Mouse (Mus musculus) kidney, postnatal 0 days (tissue): ENCODE data around the gene Cd3g. TPM values are rescaled to one million over a fixed set of nuclear protein-coding genes. Genes with fewer than 3 reads are reported as not detected.

Source experiments
- ATAC-seq: fragments of 200-750 bp; cut with Nextera tagmentation; replicated peaks from 2 replicates; pipeline ENCODE4 v1.8.0; 2017; ENCODE audit warnings: low read depth, moderate number of reproducible peaks, moderate TSS enrichment, moderate library complexity; ENCODE audit not compliant: low FRiP score
- DNase-seq: peaks from one replicate; pipeline ENCODE4 v3.0.0-alpha.2; 2016; ENCODE audit warnings: low spot score
- H3K27ac ChIP-seq: fragments of 300-500 bp; sonication (generic); 2 replicates; pipeline ENCODE4 v1.5.1; 2014; ENCODE audit warnings: mild to moderate bottlenecking
- H3K27me3 ChIP-seq: fragments of 300-500 bp; sonication (generic); 2 replicates; pipeline ENCODE4 v1.6.1; 2014; ENCODE audit warnings: low read length, mixed read lengths; ENCODE audit not compliant: insufficient read depth
- H3K36me3 ChIP-seq: fragments of 300-500 bp; sonication (generic); 2 replicates; pipeline ENCODE4 v1.6.1; 2014; ENCODE audit warnings: low read length, mixed read lengths; ENCODE audit not compliant: insufficient read depth
- H3K4me1 ChIP-seq: fragments of 300-500 bp; sonication (generic); replicated peaks from 2 replicates; pipeline ENCODE4 v1.6.1; 2014; ENCODE audit warnings: antibody characterized with exemption, low read length, mixed read lengths; ENCODE audit not compliant: insufficient read depth
- H3K4me2 ChIP-seq: fragments of 300-500 bp; sonication (generic); 2 replicates; pipeline ENCODE4 v1.6.1; 2014; ENCODE audit warnings: mild to moderate bottlenecking, low read length, moderate library complexity, mixed read lengths
- H3K4me3 ChIP-seq: fragments of 300-500 bp; sonication (generic); replicated peaks from 2 replicates; pipeline ENCODE4 v1.5.1; 2014; ENCODE audit warnings: low read depth, low read length
- H3K9ac ChIP-seq: fragments of 300-500 bp; sonication (generic); 2 replicates; pipeline ENCODE4 v1.6.1; 2014; ENCODE audit warnings: low read depth, low read length
- H3K9me3 ChIP-seq: fragments of 300-500 bp; sonication (generic); replicated peaks from 2 replicates; pipeline ENCODE4 v1.6.1; 2016; ENCODE audit warnings: low read length, inconsistent platforms, mixed read lengths
- CTCF ChIP-seq: IDR thresholded peaks from 2 replicates; pipeline ENCODE4 v1.5.1; 2016; ENCODE audit warnings: antibody characterized with exemption, low read depth, mild to moderate bottlenecking, moderate library complexity
- WGBS: fragments of 180-500 bp; shearing (Covaris S2); extraction: QIAGEN DNeasy Blood & Tissue Kit; methylation state at CpG from one replicate; pipeline ENCODE4 v1.1.7; 2014; 5-methylcytosine and 5-hydroxymethylcytosine counted together
- polyA plus RNA-seq: library from polyadenylated mRNA; unstranded; fragments of >200 nt; fragmentation: Nextera tagmentation; extraction: Ambion mirVana; gene quantifications from 2 replicates; pipeline ENCODE4 v1.2.1, GENCODE M21; 2015

Cd3g gene
- polyA plus RNA-seq, 1 experiment from 2014 or later = not detected

- Histone ChIP-seq H3K27me3 (no peaks in the 10 kb centered on the region), H3K9ac (no peak overlapping the region), H3K4me3 (no peak overlapping the region), H3K9me3 (no peaks in the 10 kb centered on the region), H3K27ac (no peak overlapping the region), H3K4me1 (peaks cover 3% of the 10 kb centered on the region; the same call in 1 of the 2 replicates), H3K4me2 (no peak overlapping the region), H3K36me3 (no peaks in the 10 kb centered on the region)
- peak; percentile 89 for DNase-seq
- ATAC-seq = peak; percentile 61; the same call in 1 of the 2 replicates
- WGBS = 19% methylated on average over 3 of the region's 3 CpGs
- peak; percentile 91 for TF ChIP-seq CTCF
Observed at GRCm38 (mm10) chr9:44966815-44967242, 13.4 kb downstream of the Cd3g start.

GRCm38 (mm10) chr9:44965833-44966466 is 14.3 kb downstream of the Cd3g start:
- peak overlapping the region; percentile 55; the same call in 1 of the 2 replicates for H3K27ac ChIP-seq
- no peaks in the 10 kb centered on the region for H3K9me3 ChIP-seq
- H3K4me1 ChIP-seq = peaks cover 3% of the 10 kb centered on the region; the same call in 1 of the 2 replicates
- ATAC-seq = peak; percentile 11; the same call in 1 of the 2 replicates
- 13% methylated on average over 10 of the region's 10 CpGs for WGBS
- H3K9ac ChIP-seq = peak overlapping the region; percentile 32; the same call in 1 of the 2 replicates
- peak overlapping the region; percentile 80 for H3K4me3 ChIP-seq
- no peak for DNase-seq
- no peaks in the 10 kb centered on the region for H3K27me3 ChIP-seq
- TF ChIP-seq CTCF = no peak
- peak overlapping the region; percentile 85 for H3K4me2 ChIP-seq
- no peaks in the 10 kb centered on the region for H3K36me3 ChIP-seq

- H3K4me3 ChIP-seq = peak within 1 kb of the TSS; percentile 80
- H3K27ac ChIP-seq = peak within 1 kb of the TSS; percentile 69
- TF ChIP-seq CTCF = no peak
- DNase-seq (peak; percentile 99), ATAC-seq (peak; percentile 95)
- H3K9me3 ChIP-seq = no peaks in the 10 kb centered on the region
- H3K36me3 ChIP-seq = no peaks in the 10 kb centered on the region
- H3K27me3 ChIP-seq = no peaks in the 10 kb centered on the region
- H3K4me1 ChIP-seq = peaks cover 3% of the 10 kb centered on the region; the same call in 1 of the 2 replicates
- H3K4me2 ChIP-seq = peak within 1 kb of the TSS; percentile 85
- WGBS = under 1% methylated on average over 39 of the region's 39 CpGs
- H3K9ac ChIP-seq = peak within 1 kb of the TSS; percentile 77
Observed at GRCm38 (mm10) chr9:44965126-44965832, 15.0 kb downstream of the Cd3g start, which contains the start of gene Ube4a. Gene Ube4a, minus strand, starts transcription at chr9:44965600.

GRCm38 (mm10) chr9:44954432-44954831 is 25.8 kb downstream of the Cd3g start:
- H3K27me3 ChIP-seq = no peaks in the 10 kb centered on the region
- no peak for ATAC-seq
- no peaks in the 10 kb centered on the region for H3K9me3 ChIP-seq
- 94% methylated on average over 3 of the region's 3 CpGs for WGBS
- no peak for DNase-seq
- H3K27ac ChIP-seq = no peak overlapping the region
- peaks cover 49% of the 10 kb centered on the region for H3K36me3 ChIP-seq
- no peak overlapping the region for H3K4me2 ChIP-seq
- no peak overlapping the region for H3K9ac ChIP-seq
- H3K4me1 ChIP-seq = no peaks in the 10 kb centered on the region
- TF ChIP-seq CTCF = no peak
- H3K4me3 ChIP-seq = no peak overlapping the region

- H3K4me2 ChIP-seq = no peak overlapping the region
- H3K9ac ChIP-seq = no peak overlapping the region
- H3K9me3 ChIP-seq = no peaks in the 10 kb centered on the region
- H3K27me3 ChIP-seq = no peaks in the 10 kb centered on the region
- no peaks in the 10 kb centered on the region for H3K4me1 ChIP-seq
- no peak overlapping the region for H3K27ac ChIP-seq
- DNase-seq = no peak
- H3K36me3 ChIP-seq = peaks cover 66% of the 10 kb centered on the region
- 0 out of 2 replicates have a peak, but pooled peaks have one; percentile 33 for ATAC-seq
- WGBS = 87% methylated on average over 5 of the region's 5 CpGs
- TF ChIP-seq CTCF = no peak
- H3K4me3 ChIP-seq = no peak overlapping the region
Observed at GRCm38 (mm10) chr9:44947836-44948235, 32.4 kb downstream of the Cd3g start.

GRCm38 (mm10) chr9:44946185-44946695 is 34.0 kb downstream of the Cd3g start:
- no peak overlapping the region for H3K4me2 ChIP-seq
- DNase-seq = no peak
- no peaks in the 10 kb centered on the region for H3K27me3 ChIP-seq
- no peak for TF ChIP-seq CTCF
- ATAC-seq = no peak
- no peak overlapping the region for H3K27ac ChIP-seq
- no peaks in the 10 kb centered on the region for H3K4me1 ChIP-seq
- H3K9ac ChIP-seq = no peak overlapping the region
- peaks cover 70% of the 10 kb centered on the region for H3K36me3 ChIP-seq
- H3K9me3 ChIP-seq = no peaks in the 10 kb centered on the region
- WGBS = 94% methylated on average over 7 of the region's 7 CpGs
- no peak overlapping the region for H3K4me3 ChIP-seq
